Mouse (Mus musculus): ENCODE measurements around the gene Ksr2.
A peak's percentile ranks its signal among the peaks of the same experiment; 100 is the strongest.

Ksr2 gene

DNA sequence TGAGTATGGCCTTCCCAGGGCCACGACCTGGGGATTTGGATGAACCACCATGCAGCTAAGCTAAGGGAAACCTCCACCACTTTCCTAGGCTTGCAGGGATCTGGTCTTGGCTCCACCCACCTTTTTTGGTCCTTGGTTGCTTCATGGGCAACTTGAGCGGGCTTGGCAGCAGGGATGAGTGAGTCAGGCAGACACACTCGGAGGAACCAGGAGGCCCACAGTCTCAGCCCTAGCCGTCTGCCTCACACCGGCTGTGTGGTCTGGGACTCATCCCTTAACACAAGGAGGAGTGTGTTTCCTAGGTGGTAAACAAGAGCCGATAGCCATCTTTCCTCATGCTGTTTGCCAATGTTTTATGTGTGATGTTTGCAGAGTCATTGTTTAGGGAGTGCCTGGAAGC, 376.3 kb downstream of the Ksr2 start:
- no peak for DNase-seq (ENCODE audit: low read depth)

DNA sequence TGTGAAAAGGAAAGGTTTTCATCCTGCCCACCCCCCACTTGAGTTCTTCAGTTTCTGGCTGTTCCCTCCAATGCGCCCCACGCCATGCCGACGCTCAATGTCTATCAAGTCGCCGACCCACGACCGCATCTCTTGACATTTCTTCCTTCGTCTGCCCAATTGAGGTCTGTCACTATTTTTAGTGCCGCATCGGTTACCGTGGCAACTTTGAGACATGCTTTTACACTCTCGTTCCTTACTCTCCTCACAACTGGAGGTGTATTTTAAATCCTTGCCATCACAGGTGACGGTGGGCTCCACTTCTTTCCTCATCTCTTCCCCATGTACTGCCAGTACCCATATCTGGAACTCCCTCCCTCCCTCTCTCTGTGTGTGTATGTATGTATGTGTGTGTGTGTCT, 378.1 kb downstream of the Ksr2 start:
- no peak for DNase-seq (ENCODE audit: low read depth)

DNA sequence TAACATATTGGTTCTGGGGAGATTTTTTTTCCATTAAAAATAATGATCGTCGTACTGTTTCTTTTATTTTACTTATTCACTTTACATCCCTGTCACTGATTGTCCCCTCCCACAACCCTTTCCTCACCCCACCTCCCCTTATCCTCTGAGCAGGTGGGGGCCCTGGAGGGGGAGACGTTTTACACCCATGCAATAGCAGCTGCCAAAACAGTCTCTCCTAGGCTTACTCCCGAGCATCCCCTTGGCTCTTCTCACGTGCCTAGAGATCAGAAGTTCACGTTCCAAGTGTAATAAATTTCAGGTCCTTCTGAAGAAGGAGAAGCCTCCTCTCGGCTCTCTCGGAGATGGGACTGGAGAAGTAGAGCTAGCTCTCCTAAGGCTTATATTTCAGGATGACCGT, 387.0 kb downstream of the Ksr2 start:
- DNase-seq (ENCODE audit: low read depth), result no peak

DNA sequence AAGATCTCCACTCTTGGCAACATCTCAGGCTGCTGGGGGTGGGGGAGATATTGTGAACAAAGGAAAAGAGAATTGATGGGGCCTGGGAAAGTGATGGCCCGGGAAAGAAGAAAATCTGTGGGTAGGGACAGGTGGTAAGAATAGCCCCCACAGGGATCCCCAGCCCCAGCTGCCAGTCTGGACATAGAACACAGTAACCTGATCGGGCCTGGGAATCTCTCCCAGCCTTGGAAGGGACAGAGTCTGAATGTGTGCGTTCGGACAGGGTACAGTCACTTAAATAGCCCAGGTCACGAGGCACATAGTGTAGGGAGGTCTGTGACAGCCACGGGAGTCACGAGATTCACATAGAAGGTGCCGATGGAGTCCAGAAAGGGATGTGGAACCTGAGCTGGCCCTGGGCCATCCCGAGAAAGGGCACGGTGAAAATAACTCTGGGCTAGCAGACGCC, 388.3 kb downstream of the Ksr2 start:
- no peak for DNase-seq (ENCODE audit: low read depth)

DNA sequence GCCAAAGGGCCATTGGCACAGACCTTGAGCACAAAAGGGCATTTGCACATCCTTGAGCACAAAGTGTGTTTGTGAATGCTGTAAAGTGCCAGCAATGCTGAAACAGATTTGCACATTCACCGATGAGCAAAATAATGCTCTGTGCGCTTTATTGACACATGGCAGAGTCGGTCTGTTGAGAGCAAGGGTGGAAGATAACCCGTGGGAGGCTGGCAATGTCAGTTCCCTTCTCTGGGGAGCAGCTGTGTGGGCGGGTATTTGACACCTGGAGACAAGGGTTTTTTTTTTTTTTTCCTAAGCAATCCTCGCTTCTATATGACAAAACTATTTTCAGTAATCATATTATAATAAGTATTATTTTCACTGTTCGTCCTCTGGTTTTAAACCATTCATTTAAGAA, 389.8 kb downstream of the Ksr2 start:
- DNase-seq (ENCODE audit: low read depth), result no peak

DNA sequence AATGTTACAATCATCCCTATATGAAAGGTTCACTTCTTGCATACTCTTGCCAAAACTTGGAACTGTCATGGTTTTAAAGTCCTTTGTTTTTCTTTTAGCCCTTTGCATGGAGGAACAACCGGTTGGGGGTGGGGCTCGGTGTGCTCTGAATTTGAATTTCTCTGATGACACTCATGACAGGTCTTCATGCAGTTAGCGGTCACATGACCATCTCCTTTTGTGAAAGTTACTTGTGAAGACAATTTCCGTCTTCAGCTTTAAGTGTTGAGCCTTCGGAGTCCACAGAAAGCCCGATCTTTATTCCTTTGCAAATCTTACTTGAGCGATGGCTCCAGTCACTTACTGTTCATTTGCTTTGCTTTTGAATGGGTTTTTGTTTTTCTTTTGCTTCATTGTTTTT, 397.1 kb downstream of the Ksr2 start:
- DNase-seq (ENCODE audit: low read depth), result no peak

DNA sequence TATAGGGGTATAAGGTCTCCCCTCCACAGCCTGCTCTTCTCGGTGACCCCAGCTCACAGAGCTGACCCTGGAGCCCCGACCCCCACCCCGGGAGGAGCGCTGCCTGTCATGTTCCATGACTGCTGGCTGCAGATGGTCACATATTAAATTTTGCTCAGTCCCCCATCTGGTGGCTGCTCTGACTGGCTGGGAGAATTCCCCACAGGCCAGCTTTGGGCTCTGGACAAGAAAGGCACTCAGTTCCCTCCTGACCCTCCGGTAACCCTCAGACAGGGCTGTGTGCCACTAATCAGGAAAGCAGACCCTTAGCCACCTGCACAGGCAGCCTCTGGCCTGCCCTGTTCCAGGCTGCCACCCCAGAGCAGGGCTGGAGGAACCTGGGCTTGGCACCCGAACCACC, 405.0 kb downstream of the Ksr2 start:
- DNase-seq (ENCODE audit: low read depth), result no peak

DNA sequence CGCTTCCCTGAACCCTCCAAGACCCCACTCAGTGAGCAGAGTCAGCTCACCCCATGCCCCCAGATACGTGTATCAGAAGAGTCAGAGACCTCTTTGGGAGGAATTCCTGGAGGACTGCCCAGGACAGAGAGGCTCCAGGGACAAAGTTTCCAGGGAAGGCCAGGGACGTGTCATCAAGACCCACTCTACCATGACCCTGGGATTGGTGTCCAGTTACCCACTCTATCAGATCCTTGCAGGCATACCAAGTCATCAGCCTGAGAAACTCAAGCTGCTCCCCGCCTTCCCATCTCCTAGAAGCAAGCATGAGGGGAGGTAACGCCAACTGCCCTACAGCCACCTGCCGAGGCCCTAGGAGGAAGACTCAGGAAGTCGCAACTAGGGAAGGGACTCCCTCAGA, 406.6 kb downstream of the Ksr2 start:
- DNase-seq (ENCODE audit: low read depth), result no peak

DNA sequence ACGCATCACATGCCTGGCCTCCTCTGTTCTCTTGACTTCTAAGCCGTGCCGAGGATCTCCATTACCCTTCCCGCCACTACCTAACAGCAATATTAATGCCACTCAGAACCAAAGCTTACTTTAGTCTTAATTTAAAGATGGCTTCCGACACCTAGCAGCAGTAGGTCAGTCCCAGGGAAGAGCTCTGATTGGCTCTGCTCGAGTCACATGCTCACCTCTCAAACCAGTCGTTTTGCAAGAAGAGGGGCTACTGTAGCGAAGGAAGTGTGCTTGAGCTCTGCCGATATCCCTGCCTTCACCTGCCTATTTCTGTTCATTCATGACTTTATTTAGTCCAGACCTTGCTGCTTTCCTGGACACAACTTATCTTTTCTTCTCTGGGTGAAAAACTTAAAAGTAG, 410.0 kb downstream of the Ksr2 start:
- DNase-seq (ENCODE audit: low read depth), result no peak

DNA sequence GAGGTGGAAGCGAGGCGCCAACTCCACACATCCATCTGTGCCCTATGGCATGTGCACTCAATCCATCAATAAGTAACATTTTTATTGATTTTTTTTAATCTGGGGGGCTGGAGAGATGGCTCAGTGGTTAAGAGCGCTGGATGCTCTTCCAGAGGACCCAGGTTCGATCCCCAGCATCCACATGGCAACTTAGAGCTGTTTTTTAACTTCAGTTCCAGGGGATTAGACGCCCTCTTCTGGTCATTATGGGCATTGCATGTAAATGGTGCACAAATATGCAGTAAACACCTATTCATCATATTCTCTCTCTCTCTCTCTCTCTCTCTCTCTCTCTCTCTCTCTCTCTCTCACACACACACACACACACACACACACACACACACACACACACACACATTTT, 410.7 kb downstream of the Ksr2 start:
- peak; percentile 30 for DNase-seq (ENCODE audit: low read depth)

All from naive thymus-derived CD4-positive, alpha-beta T cell, adult 2 months (primary cell).